Comparison of ENCODE assay signal across 11 mouse cellular contexts in the genomic region with DNA sequence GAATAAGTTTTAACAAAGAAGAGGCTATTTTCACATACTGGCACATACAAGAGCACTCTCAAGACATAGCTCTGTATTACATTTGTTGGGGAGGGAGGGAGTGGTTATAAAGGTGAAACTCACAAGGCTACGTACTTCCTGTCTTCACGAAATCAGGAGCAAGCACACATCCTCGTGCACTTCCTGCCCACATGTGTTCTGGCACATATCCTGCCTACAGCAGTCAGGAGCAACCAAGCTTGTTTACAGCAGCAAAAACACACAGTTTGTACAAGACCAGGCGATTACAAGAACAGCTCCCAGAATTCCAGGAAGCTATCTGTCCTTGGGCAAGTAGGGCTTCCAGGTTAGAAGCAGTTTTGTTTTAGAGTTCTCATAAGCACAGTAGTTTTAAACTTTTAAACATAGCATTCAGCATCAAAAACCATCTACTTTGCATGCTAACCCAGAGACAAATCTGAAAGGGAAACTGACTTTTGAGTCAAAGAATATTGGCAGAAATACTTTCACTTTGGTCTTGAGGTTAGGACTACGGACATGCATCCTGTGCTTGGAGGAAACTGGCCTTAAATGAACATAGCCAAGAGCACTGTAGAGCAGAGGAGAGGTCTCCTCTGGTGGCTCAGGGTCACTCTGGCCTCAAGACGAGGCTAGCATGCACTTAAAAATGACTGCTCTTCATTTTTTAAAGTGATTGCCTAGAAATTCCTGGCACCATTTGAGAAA.
DNase-seq lines count a peak whose midpoint lies in the region; ATAC-seq and TF ChIP-seq lines count a peak whose summit lies in the region.
"Had no signal": no experiment of that assay in that cellular context is flagged by ENCODE, and none has a peak within 500 bp of the region (broad histone marks: within the 10 kb centered on the region; RNA-seq: fewer than 3 reads in every experiment).

No protein-coding gene starts in this region.

- DNase-seq in layer of hippocampus, adult 2 months (ENCODE audit: low spot score in 2 of 2), result no peak
- no peak for DNase-seq in layer of hippocampus, postnatal 14 days (ENCODE audit: low spot score in 2 of 2)
- peak; percentile 71 for DNase-seq in MEL (ENCODE audit: low read depth, low spot score)
- no peak for DNase-seq in liver, embryonic 11.5 days (ENCODE audit: low spot score)
- DNase-seq in naive thymus-derived CD4-positive, alpha-beta T cell, adult 2 months (ENCODE audit: low read depth), result peak; percentile 75
- DNase-seq in layer of hippocampus, postnatal 25 days (ENCODE audit: extremely low spot score in 1 of 2, low spot score in 1 of 2), result no peak
- DNase-seq in left cerebral cortex, adult 11 months (ENCODE audit: low spot score), result no peak
- DNase-seq in hindbrain, embryonic 10.5 days (ENCODE audit: low spot score), result no peak

- H3K4me1 ChIP-seq in MEL (ENCODE audit: control insufficient read depth in 1 of 2, insufficient read depth in 2 of 2, low read length in 2 of 2), result no peaks in the 10 kb centered on the region
- no peaks in the 10 kb centered on the region for H3K4me1 ChIP-seq in liver, embryonic 11.5 days (replicated peaks; ENCODE audit: control insufficient read depth, insufficient read depth, low read length)
- H3K4me1 ChIP-seq in hindbrain, embryonic 10.5 days (replicated peaks), result no peaks in the 10 kb centered on the region
- H3K4me1 ChIP-seq: neural tube, embryonic 12.5 days had no signal

- peak; percentile 32 to 49; a peak in 2 of 4 replicates for TF ChIP-seq EP300 in MEL (IDR thresholded peaks at IDR 0.05; ENCODE audit: low read depth in 1 of 2, low read length in 2 of 2)

- ATAC-seq in liver, embryonic 11.5 days (replicated peaks; ENCODE audit: low FRiP score), result no peak
- ATAC-seq: hindbrain, embryonic 16.5 days had no signal

- TF ChIP-seq POLR2A in MEL (IDR thresholded peaks at IDR 0.05; ENCODE audit: control insufficient read depth in 1 of 2, insufficient read depth in 1 of 2, low read depth in 1 of 2, low read length in 2 of 2, poor library complexity in 1 of 2), result no peak

- no peak for TF ChIP-seq RAD21 in MEL (IDR thresholded peaks at IDR 0.05; ENCODE audit: low read depth, low read length)

- no peaks in the 10 kb centered on the region for H3K79me2 ChIP-seq in MEL (ENCODE audit: control insufficient read depth, insufficient read depth, low read length, poor library complexity)

- no peaks in the 10 kb centered on the region for H3K36me3 ChIP-seq in MEL (ENCODE audit: control insufficient read depth in 1 of 2, insufficient read depth in 2 of 2, low read length in 2 of 2)
- no peaks in the 10 kb centered on the region for H3K36me3 ChIP-seq in liver, embryonic 11.5 days (ENCODE audit: control insufficient read depth, insufficient read depth, low read length)
- H3K36me3 ChIP-seq in hindbrain, embryonic 10.5 days, result no peaks in the 10 kb centered on the region
- H3K36me3 ChIP-seq: neural tube, embryonic 12.5 days had no signal

- WGBS in liver, embryonic 11.5 days, result 46% methylated on average over 6 of the region's 6 CpGs
- 76% methylated on average over 6 of the region's 6 CpGs for WGBS in hindbrain, embryonic 10.5 days

- H3K4me3 ChIP-seq in layer of hippocampus, adult 2 months, result no peak overlapping the region
- H3K4me3 ChIP-seq in MEL (ENCODE audit: control insufficient read depth in 1 of 2, insufficient read depth in 1 of 2, low read depth in 2 of 2, low read length in 2 of 2), result no peak overlapping the region
- H3K4me3 ChIP-seq in liver, embryonic 11.5 days (ENCODE audit: low read depth, low read length), result no peak overlapping the region
- no peak overlapping the region for H3K4me3 ChIP-seq in hindbrain, embryonic 10.5 days
- H3K4me3 ChIP-seq: neural tube, embryonic 12.5 days had no signal

- TF ChIP-seq CTCF in layer of hippocampus, adult 2 months (conservative IDR thresholded peaks at IDR 0.05), result no peak
- no peak for TF ChIP-seq CTCF in MEL (IDR thresholded peaks at IDR 0.05 in 2 of 3, conservative IDR thresholded peaks at IDR 0.05 in 1 of 3; ENCODE audit: control insufficient read depth in 1 of 3, insufficient read depth in 1 of 3, low read depth in 2 of 3, low read length in 3 of 3, poor library complexity in 1 of 3, severe bottlenecking in 1 of 3)

- H3K9ac ChIP-seq in MEL (ENCODE audit: control insufficient read depth, low read depth, low read length, poor library complexity, severe bottlenecking), result no peak overlapping the region
- H3K9ac ChIP-seq in liver, embryonic 11.5 days (ENCODE audit: low read depth, low read length), result no peak overlapping the region
- H3K9ac ChIP-seq: liver, embryonic 14.5 days; neural tube, embryonic 12.5 days had no signal

- H3K27ac ChIP-seq in layer of hippocampus, adult 2 months, result peak overlapping the region; percentile 64
- H3K27ac ChIP-seq in MEL (ENCODE audit: control insufficient read depth, low read depth, low read length), result no peak overlapping the region
- H3K27ac ChIP-seq in liver, embryonic 11.5 days (ENCODE audit: low read depth, low read length), result peak overlapping the region; percentile 32; the same call in 1 of the 2 replicates
- H3K27ac ChIP-seq in hindbrain, embryonic 10.5 days, result no peak overlapping the region
- H3K27ac ChIP-seq: liver, embryonic 14.5 days; neural tube, embryonic 12.5 days had no signal

- H3K9me3 ChIP-seq in MEL (replicated peaks; ENCODE audit: insufficient read depth, low read length), result no peaks in the 10 kb centered on the region
- no peaks in the 10 kb centered on the region for H3K9me3 ChIP-seq in liver, embryonic 11.5 days (ENCODE audit: control insufficient read depth, low read length)
- no peaks in the 10 kb centered on the region for H3K9me3 ChIP-seq in hindbrain, embryonic 10.5 days
- H3K9me3 ChIP-seq: neural tube, embryonic 12.5 days had no signal

- H3K4me2 ChIP-seq in liver, embryonic 11.5 days, result no peak overlapping the region
- H3K4me2 ChIP-seq: neural tube, embryonic 12.5 days had no signal

- H3K27me3 ChIP-seq in MEL (ENCODE audit: control insufficient read depth in 1 of 2, insufficient read depth in 2 of 2, low read length in 2 of 2), result no peaks in the 10 kb centered on the region
- no peaks in the 10 kb centered on the region for H3K27me3 ChIP-seq in liver, embryonic 11.5 days (replicated peaks; ENCODE audit: control insufficient read depth, insufficient read depth, low read length)
- no peaks in the 10 kb centered on the region for H3K27me3 ChIP-seq in hindbrain, embryonic 10.5 days (ENCODE audit: insufficient read depth, poor library complexity, severe bottlenecking)
- H3K27me3 ChIP-seq: neural tube, embryonic 12.5 days had no signal

TF ChIP-seq in MEL, 35 proteins besides CTCF, POLR2A, EP300 and RAD21:
- peak; percentile 25; the same call in 1 of the 2 replicates for TF ChIP-seq TCF12 (IDR thresholded peaks at IDR 0.05; ENCODE audit: low read depth, low read length)
- peak; percentile 38 for TF ChIP-seq TAL1 (IDR thresholded peaks at IDR 0.05; ENCODE audit: low read length)
- no peak for TF ChIP-seq NRF1 (IDR thresholded peaks at IDR 0.05; ENCODE audit: insufficient read depth, low read depth, low read length, poor library complexity, severe bottlenecking)
- TF ChIP-seq MXI1 (IDR thresholded peaks at IDR 0.05; ENCODE audit: low read depth, low read length), result no peak
- no peak for TF ChIP-seq JUND (IDR thresholded peaks at IDR 0.05; ENCODE audit: low read depth, low read length)
- TF ChIP-seq USF2 (IDR thresholded peaks at IDR 0.05; ENCODE audit: borderline replicate concordance in 1 of 2, insufficient read depth in 1 of 2, low read depth in 1 of 2, low read length in 2 of 2), result no peak
- TF ChIP-seq MAX (IDR thresholded peaks at IDR 0.05; ENCODE audit: low read length), result peak; percentile 67
- TF ChIP-seq HCFC1 (IDR thresholded peaks at IDR 0.05; ENCODE audit: low read depth, low read length), result 0 out of 2 replicates have a peak, but pooled peaks have one; percentile 22
- TF ChIP-seq MYC (IDR thresholded peaks at IDR 0.05; ENCODE audit: low read depth, low read length), result peak; percentile 51; the same call in 1 of the 2 replicates
TF ChIP-seq in MEL: peak in this region for 5.

Comparison
In these comparisons a context has a peak if more than half of its experiments do, and no peak if none do; other contexts are left out.
1. DNase-seq: peak in MEL (single experiment) and naive thymus-derived CD4-positive, alpha-beta T cell, adult 2 months (single experiment); none in layer of hippocampus, adult 2 months (0 of 2), layer of hippocampus, postnatal 14 days (0 of 2), liver, embryonic 11.5 days (single experiment), layer of hippocampus, postnatal 25 days (0 of 2), left cerebral cortex, adult 11 months (single experiment) and hindbrain, embryonic 10.5 days (single experiment).
2. H3K27ac ChIP-seq: peak in layer of hippocampus, adult 2 months (single experiment) and liver, embryonic 11.5 days (single experiment); none in MEL (single experiment) and hindbrain, embryonic 10.5 days (single experiment).